Mouse (Mus musculus) intestine, embryonic 16.5 days (tissue): ENCODE measurements around the gene Noxred1. TPM values are rescaled to one million over a fixed set of nuclear protein-coding genes. Genes with fewer than 3 reads are reported as not detected.

Source experiments
- ATAC-seq: fragments of 200-750 bp; cut with Nextera tagmentation; 2 replicates; pipeline ENCODE4 v1.8.0; 2017; ENCODE audit warnings: moderate TSS enrichment, moderate library complexity
- H3K27ac ChIP-seq: fragments of 300-500 bp; sonication (generic); 2 replicates; pipeline ENCODE4 v1.5.1; 2014; ENCODE audit warnings: mild to moderate bottlenecking, low read length
- H3K27me3 ChIP-seq: fragments of 300-500 bp; sonication (generic); replicated peaks from 2 replicates; pipeline ENCODE4 v1.6.1; 2014; ENCODE audit warnings: low read length, control low read depth, mixed read lengths; ENCODE audit not compliant: control insufficient read depth, insufficient read depth
- H3K36me3 ChIP-seq: fragments of 300-500 bp; sonication (generic); 2 replicates; pipeline ENCODE4 v1.6.1; 2014; ENCODE audit warnings: low read length, control low read depth; ENCODE audit not compliant: control insufficient read depth, insufficient read depth
- H3K4me1 ChIP-seq: fragments of 300-500 bp; sonication (generic); 2 replicates; pipeline ENCODE4 v1.6.1; 2014; ENCODE audit warnings: low read length, control low read depth, mixed read lengths; ENCODE audit not compliant: control insufficient read depth, insufficient read depth
- H3K4me2 ChIP-seq: fragments of 300-500 bp; sonication (generic); 2 replicates; pipeline ENCODE4 v1.6.1; 2014; ENCODE audit warnings: low read depth, low read length, control low read depth
- H3K4me3 ChIP-seq: fragments of 300-500 bp; sonication (generic); 2 replicates; pipeline ENCODE4 v1.5.1; 2014; ENCODE audit warnings: mild to moderate bottlenecking, low read length
- H3K9ac ChIP-seq: fragments of 300-500 bp; sonication (generic); 2 replicates; pipeline ENCODE4 v1.6.1; 2014; ENCODE audit warnings: low read depth, low read length
- H3K9me3 ChIP-seq: fragments of 300-500 bp; sonication (generic); 2 replicates; pipeline ENCODE4 v1.6.1; 2016; ENCODE audit warnings: low read length, control low read depth; ENCODE audit not compliant: control insufficient read depth
- WGBS: fragments of 180-500 bp; shearing (Covaris S2); extraction: QIAGEN DNeasy Blood & Tissue Kit; methylation state at CpG from one replicate; pipeline ENCODE4 v1.1.7; 2014; 5-methylcytosine and 5-hydroxymethylcytosine counted together
- polyA plus RNA-seq: library from polyadenylated mRNA; unstranded; fragments of >200 nt; fragmentation: Nextera tagmentation; extraction: Ambion mirVana; gene quantifications from 2 replicates; pipeline ENCODE4 v1.2.1, GENCODE M21; 2015

The Noxred1 gene
- polyA plus RNA-seq, 1 experiment from 2014 or later = 0.49 TPM

DNA sequence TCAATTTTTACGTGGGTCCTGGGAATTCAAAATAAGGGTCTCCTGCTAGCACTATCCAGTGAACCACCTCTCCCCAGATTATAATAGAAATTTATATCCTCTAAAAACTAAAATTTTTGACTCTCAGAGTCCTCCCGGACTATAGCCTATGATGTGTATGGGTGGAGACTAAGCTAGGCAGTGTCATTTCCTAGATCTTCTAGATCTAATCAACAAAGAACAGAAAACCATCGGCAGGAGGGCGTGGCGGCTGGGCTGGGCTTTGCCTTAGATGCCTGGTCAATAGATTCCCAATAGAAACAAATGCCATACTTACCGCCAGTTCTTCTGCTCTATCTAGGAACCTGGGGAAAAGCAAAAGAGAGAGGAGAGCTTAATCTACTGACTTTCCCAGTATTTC lies 11.6 kb upstream of the Noxred1 start:
- H3K9me3 ChIP-seq = no peaks in the 10 kb centered on the region
- WGBS = 90% methylated on average over 6 of the region's 6 CpGs

DNA sequence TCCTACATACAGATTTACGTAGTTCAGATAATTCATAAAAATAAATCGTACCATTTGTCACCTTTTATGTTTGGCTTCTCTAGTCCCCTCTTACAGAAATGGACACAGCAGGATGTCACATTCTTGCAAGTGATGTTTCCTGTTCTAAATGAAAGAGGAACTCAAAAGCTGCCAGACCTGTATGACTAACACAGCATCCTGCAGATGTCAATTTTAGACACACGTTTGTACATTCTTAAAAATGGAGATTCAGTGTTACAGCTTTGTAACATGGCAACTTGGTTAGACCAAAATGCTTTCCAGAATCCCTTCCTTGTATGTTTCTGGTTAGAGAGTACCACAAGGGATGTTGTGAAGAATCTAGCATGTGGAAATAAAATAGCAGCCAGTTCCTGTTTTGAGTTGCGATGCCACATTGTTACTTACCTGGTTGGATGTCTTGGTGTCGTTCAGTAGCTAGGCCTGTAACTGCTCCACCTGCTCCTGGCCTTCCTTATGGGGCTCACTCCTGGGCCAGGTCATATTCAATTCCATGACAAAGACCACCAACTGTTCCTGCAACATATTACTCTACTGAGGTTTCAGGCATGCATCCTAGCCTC lies 1.5 kb downstream of the Noxred1 start:
- H3K27me3 ChIP-seq = no peaks in the 10 kb centered on the region
- H3K27ac ChIP-seq = no peak overlapping the region
- H3K9ac ChIP-seq = no peak overlapping the region
- 87% methylated on average over 5 of the region's 5 CpGs for WGBS
- ATAC-seq = no peak
- no peak overlapping the region for H3K4me2 ChIP-seq
- peaks cover 7% of the 10 kb centered on the region for H3K36me3 ChIP-seq
- no peak overlapping the region for H3K4me3 ChIP-seq
- no peaks in the 10 kb centered on the region for H3K4me1 ChIP-seq
- no peaks in the 10 kb centered on the region for H3K9me3 ChIP-seq

More for the DNA sequence above, 11.6 kb upstream of the Noxred1 start:
- no peaks in the 10 kb centered on the region for H3K4me1 ChIP-seq
- ATAC-seq = no peak
- no peak overlapping the region for H3K9ac ChIP-seq
- no peaks in the 10 kb centered on the region for H3K27me3 ChIP-seq
- H3K36me3 ChIP-seq = peaks cover 17% of the 10 kb centered on the region
- no peak overlapping the region for H3K4me3 ChIP-seq
- no peak overlapping the region for H3K27ac ChIP-seq
- H3K4me2 ChIP-seq = no peak overlapping the region

DNA sequence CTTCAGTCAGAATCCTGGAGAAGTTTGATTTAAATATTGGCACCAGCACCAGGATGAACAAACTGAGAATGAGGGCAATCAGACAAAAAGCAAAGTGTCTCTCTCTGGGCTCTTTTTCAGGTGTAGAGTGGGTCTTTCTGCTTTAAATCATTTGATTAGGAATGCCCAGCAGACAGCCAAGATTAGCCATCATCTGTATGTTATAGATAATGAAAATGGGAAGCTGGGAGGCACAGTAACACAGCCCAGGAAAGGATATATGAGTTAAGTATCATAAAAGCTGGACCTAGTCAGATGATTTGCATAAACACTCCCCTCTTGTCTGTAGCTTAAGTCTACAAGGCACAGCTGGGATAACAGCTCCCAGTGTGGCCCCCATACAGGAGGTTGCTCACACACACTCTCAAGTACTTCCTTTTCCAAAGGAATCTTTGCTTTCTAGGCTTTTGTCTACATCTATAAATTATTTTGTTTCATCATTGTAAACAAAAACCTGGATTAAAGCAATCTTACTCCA lies 8.1 kb downstream of the Noxred1 start:
- no peaks in the 10 kb centered on the region for H3K36me3 ChIP-seq
- no peak overlapping the region for H3K9ac ChIP-seq
- no peaks in the 10 kb centered on the region for H3K27me3 ChIP-seq
- no peak overlapping the region for H3K27ac ChIP-seq
- ATAC-seq = peak; percentile 52; the same call in 1 of the 2 replicates
- H3K4me2 ChIP-seq = no peak overlapping the region
- H3K9me3 ChIP-seq = no peaks in the 10 kb centered on the region
- H3K4me3 ChIP-seq = no peak overlapping the region
- no peaks in the 10 kb centered on the region for H3K4me1 ChIP-seq

DNA sequence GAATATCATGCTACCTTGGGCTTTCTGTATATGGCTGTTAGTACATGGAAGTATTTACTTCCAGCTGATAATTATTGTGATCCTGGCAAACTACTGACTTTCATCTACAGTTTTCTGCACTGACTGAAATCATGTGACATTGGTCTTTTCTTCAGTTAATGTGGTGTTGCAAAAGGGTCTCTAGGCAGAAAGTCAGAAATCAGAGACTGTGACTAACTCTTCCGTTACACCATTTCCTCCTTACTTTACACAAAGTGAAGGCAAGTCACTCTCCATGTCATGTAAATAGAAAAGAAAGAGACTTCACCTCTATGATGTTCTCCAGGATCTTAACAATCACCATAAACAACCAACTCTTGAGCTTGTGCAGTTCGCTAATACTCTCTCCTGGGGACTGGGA lies 8.9 kb downstream of the Noxred1 start:
- Histone ChIP-seq H3K4me2 (no peak overlapping the region), H3K4me3 (no peak overlapping the region), H3K27me3 (no peaks in the 10 kb centered on the region)

DNA sequence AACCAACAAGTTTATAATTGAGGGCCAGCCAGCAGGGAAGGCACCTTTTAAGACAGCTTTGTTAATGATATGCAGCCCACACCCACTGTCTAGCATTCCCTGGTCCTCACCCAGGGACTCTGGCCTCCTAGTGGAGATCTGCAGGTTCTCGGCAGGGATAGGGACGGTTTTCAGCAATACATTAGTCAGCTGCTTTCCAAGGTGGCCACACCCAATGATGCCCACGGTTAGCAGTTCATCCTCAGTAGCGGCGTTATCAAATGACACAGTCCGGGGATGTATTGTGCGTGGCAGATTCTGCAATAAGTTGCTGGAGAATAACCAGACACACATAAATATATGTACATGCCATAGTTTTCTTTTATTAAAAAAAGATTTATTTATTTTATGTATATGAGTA lies 11.7 kb downstream of the Noxred1 start:
- Histone ChIP-seq H3K4me1 (no peaks in the 10 kb centered on the region), H3K27ac (no peak overlapping the region), H3K9ac (no peak overlapping the region), H3K9me3 (no peaks in the 10 kb centered on the region), H3K27me3 (no peaks in the 10 kb centered on the region), H3K4me3 (no peak overlapping the region), H3K4me2 (no peak overlapping the region), H3K36me3 (no peaks in the 10 kb centered on the region)
- WGBS = 71% methylated on average over 7 of the region's 7 CpGs
- ATAC-seq = no peak

More for the DNA sequence above, 8.9 kb downstream of the Noxred1 start:
- no peak for ATAC-seq
- H3K27ac ChIP-seq = no peak overlapping the region
- H3K36me3 ChIP-seq = no peaks in the 10 kb centered on the region
- WGBS = 85% methylated on average over 2 of the region's 2 CpGs
- H3K4me1 ChIP-seq = no peaks in the 10 kb centered on the region
- no peak overlapping the region for H3K9ac ChIP-seq
- no peaks in the 10 kb centered on the region for H3K9me3 ChIP-seq

DNA sequence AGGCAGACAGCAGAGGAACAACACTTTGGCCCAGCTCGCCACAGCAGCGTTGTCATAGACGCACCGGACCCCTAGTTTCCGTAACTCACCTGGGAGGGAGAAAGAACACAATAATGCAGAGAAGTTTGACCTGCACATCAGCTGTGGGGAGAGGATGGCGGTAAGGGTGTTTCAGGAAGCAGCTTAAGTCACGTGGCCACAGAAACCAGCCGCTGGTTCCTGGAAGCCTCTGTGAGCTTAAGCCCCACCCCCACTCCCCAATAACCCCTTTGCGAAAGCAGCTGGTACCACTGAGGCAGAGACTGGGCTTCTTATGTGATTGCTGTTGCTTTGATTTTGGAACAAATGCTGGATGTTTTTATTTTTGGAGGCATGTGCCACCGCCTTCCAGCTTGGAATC lies 13.6 kb downstream of the Noxred1 start:
- H3K4me2 ChIP-seq = no peak overlapping the region
- no peak overlapping the region for H3K4me3 ChIP-seq
- no peak for ATAC-seq
- H3K9ac ChIP-seq = no peak overlapping the region
- H3K27me3 ChIP-seq = no peaks in the 10 kb centered on the region
- no peaks in the 10 kb centered on the region for H3K9me3 ChIP-seq
- H3K36me3 ChIP-seq = no peaks in the 10 kb centered on the region
- no peaks in the 10 kb centered on the region for H3K4me1 ChIP-seq
- WGBS = 73% methylated on average over 10 of the region's 10 CpGs
- no peak overlapping the region for H3K27ac ChIP-seq

DNA sequence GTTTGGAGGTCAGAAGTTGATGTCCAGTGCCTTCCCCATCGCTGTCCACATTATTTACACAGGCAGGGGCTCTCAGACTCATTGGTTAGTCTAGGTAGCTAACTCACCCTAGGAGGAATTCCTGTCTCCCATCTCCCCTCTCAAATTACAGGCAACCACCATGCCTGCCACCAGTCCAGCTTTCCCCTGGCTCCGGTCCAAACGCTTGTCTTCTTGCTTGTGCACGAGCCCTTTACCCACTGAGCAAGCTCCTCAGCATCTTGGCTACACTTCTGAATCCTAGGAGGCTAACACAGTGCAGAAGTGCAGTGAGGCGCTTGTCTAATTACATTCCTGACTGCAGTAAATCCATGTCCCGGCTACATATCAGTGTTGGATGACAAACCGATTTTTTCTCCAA lies 19.2 kb downstream of the Noxred1 start:
- Histone ChIP-seq H3K4me1 (no peaks in the 10 kb centered on the region), H3K9ac (no peak overlapping the region), H3K27ac (no peak overlapping the region), H3K4me2 (no peak overlapping the region), H3K27me3 (no peaks in the 10 kb centered on the region), H3K4me3 (no peak overlapping the region), H3K9me3 (no peaks in the 10 kb centered on the region), H3K36me3 (no peaks in the 10 kb centered on the region)
- ATAC-seq = no peak
- 58% methylated on average over 7 of the region's 7 CpGs for WGBS

DNA sequence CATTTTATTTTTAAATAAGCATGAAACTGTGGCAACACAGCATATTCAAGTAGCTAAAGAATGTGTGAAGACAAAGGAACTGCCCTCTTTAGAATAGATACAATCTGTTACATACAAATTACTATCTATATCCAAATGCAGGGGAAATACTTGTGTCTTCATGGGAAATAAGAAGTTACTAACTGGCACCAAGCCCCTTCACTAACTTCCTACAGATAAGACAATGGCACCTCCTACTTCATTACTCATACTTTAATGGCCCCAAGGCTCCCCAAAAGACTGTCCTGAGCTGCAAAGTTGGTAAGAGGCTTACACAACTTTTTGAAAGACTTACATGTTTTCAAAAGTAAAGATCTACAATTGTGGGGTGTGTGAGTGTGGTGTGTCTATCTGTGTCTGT lies 20.9 kb downstream of the Noxred1 start:
- no peak overlapping the region for H3K4me2 ChIP-seq
- H3K4me3 ChIP-seq = no peak overlapping the region
- H3K9me3 ChIP-seq = no peaks in the 10 kb centered on the region
- H3K27ac ChIP-seq = no peak overlapping the region
- H3K36me3 ChIP-seq = no peaks in the 10 kb centered on the region
- no peaks in the 10 kb centered on the region for H3K27me3 ChIP-seq
- H3K9ac ChIP-seq = no peak overlapping the region
- ATAC-seq = no peak
- no peaks in the 10 kb centered on the region for H3K4me1 ChIP-seq

DNA sequence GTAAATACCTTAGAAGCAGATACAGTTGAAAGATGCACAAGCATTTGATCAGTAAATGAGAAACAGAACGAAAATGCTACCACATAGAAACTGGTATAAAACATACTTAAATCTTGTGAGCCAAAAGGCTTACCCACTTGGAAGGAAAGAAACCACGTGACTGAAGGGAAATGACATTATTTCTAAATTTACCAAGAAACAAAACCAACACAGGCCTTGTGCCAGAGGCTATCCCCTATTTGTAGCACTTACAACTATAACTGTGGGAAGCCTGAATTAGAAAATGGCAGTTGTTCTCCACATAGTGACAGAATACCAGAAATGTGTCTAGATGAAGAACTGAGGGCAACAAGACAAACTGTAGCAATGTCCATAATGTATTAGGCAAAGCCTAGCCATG lies 22.5 kb downstream of the Noxred1 start:
- Histone ChIP-seq H3K4me2 (no peak overlapping the region), H3K9me3 (no peaks in the 10 kb centered on the region), H3K4me1 (no peaks in the 10 kb centered on the region), H3K9ac (no peak overlapping the region), H3K27ac (no peak overlapping the region), H3K27me3 (no peaks in the 10 kb centered on the region), H3K4me3 (no peak overlapping the region), H3K36me3 (no peaks in the 10 kb centered on the region)
- 76% methylated on average over 2 of the region's 2 CpGs for WGBS
- no peak for ATAC-seq
